Mouse (Mus musculus) heart, adult 2 months (tissue): Measurements from ENCODE around the gene Map3k1.

ENCODE experiments used
- CTCF ChIP-seq: fragments of 200-600 bp; IDR thresholded peaks from 2 replicates; pipeline ENCODE4 v1.8.1; 2022; ENCODE audit warnings: antibody characterized with exemption, mild to moderate bottlenecking, moderate library complexity
- POLR2A ChIP-seq: fragments of 200-500 bp; IDR thresholded peaks from 2 replicates; pipeline ENCODE4 v1.6.1; 2011; ENCODE audit warnings: mild to moderate bottlenecking, low read depth, low read length, control low read depth; ENCODE audit not compliant: insufficient read depth

DNA sequence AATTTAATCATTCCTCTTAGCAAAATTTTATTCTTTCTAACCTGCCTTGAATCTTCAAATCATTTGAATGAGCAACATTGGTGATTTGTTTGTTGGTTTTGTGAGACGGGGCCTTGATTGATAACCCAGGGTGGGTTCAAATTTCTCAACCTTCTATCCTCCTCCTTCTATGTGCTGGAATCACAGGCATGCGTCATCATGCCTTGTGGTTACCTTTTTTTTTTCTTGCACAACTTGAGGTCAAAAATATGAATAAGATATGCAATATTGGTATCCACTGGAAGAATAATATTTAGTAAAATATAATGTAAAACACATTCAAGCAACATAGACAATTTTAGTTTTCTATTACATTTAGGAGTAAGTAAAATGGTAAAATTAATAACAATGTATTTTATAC is 3.9 kb upstream of the Map3k1 start:
- no peak for TF ChIP-seq POLR2A
- no peak for TF ChIP-seq CTCF
